Mouse (Mus musculus) brain, embryonic 18.5 days (tissue): ENCODE results near the gene Gm42791.

Experiments
- DNase-seq: peaks from one replicate; pipeline ENCODE4 v3.0.0-alpha.2; 2012; ENCODE audit warnings: low read depth, low spot score

The Gm42791 gene

DNA sequence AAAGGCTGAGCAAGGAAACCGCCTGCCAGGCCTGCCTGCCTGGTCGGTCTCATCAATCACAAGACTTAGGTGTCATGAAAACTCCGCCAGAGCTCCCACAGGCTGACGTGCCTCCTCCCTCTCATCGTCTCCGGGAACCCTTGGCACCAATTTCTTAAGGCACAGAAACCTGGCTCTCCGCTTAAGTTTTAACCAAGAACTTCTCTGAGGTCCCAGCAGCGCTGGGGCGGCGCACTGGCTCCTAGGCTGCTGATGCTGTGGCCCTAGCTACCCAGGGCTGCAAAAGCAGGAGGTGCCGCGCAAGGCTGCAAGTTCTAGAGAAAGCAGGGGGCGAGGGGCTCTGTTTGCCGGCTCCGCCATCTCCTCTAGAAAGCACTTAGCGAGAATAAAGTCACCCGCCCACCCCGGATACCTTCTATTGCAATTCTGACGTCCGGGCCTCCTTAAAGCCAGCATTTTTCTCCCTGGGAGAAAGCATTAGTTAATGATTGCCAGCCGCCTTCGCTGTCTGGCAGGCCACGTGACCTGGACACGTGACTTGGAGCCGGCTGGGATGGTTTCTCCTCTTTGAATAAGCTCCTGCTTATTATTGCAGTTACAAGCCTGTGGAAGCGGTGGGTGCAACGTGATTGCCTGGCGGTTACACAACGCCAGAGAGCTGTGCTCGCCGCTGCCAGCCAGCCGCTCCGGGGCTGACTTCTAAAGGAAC is at the start of gene Gm42791:
TSS of gene Gm42791 (minus strand) at position 442 of the 709 bp plus-strand sequence.
- peak; percentile 74 for DNase-seq

DNA sequence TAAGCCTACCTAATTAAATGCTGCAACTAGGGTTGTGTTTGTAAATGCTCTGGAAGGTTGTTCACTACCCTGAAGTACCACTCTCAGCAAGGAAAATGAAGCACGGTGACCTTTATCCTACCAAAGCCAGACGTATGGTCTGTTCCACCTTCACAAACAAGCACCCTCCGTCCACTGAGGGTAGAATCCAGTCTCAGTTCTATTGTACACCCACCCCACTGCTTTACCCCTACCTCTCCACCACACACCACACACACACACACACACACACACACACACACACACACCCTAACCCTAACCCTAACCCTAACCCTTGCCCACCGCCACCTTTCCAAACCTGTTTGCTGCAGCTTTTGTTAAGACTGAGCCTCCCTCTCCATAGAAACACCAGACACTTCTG is 49.1 kb upstream of the Gm42791 start:
- DNase-seq: no peak

DNA sequence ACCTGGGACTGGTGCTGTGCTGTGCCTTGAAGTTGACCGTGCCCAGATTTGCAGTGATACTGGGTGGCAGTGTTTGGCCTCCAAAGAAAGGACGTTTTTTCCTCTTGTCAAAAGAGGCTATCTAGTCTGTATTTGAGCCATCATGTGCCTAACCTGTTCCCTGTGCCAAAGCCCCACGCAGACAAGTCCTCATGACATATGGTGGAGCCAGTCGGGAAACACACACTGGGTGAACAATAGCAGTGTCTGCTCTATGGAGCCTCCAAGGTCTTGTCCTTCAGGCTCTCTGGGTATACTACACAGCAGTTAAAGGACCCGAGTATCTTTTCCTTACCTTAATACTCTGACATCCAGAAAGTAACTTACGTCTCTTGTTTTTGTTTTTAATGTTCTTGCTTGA is 48.3 kb upstream of the Gm42791 start:
- no peak for DNase-seq

DNA sequence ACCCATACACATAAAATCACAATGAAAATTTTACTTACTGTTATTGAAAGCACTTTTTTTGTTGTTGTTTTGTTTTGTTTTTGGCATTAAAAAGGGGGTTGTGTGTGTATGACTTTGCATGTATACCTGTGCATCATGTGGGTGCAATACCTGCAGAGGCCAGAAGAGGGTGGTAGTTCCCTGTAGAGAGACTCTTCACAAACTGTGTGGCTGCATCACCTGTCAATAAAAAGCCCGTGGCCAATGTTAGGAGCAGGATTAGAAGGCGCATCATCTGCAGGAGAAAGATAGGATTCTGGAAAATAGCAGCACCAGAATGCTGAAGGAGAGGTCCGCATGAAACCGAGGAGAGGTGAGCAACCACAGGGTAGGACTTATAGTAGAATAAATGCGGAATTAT is 44.9 kb upstream of the Gm42791 start:
- DNase-seq: no peak

DNA sequence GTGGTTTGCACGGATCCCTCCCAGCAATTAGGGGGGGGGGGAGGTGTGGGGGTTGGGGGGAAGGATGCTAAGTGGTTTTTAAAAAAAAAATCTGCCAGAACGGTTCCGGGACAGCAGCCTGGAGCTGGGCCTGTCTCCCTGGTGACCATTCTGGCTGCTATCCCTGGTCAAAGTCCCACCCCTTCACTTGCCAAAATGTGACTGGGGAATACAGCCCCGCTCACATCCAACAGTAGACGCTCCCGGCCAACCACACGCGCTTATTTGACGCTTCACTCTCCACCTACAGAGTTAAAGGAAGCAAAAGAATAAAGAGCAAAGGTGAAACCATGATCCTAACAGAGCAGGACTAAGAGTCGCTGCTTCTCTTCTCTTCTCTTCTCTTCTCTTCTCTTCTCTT is 42.8 kb upstream of the Gm42791 start:
- peak; percentile 47 for DNase-seq

DNA sequence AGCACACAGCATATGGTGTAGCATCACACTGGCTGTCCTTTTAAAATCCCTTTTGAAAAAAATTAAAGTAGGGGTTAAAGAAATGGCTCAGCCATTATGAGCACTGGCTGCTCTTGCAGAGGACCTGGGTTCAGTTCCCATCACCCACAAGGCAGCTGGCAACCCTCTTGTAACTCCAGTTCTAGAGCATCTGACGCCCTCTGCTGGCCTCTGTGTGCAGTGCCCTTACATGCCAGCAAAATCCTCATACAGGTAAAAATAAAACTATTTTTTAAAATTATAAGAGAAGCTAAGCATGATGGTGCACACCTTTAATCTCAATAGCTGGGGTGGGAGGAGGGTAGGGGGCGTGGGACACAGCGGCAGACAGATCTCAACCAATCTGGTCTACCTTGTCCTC is 42.0 kb upstream of the Gm42791 start:
- no peak for DNase-seq

DNA sequence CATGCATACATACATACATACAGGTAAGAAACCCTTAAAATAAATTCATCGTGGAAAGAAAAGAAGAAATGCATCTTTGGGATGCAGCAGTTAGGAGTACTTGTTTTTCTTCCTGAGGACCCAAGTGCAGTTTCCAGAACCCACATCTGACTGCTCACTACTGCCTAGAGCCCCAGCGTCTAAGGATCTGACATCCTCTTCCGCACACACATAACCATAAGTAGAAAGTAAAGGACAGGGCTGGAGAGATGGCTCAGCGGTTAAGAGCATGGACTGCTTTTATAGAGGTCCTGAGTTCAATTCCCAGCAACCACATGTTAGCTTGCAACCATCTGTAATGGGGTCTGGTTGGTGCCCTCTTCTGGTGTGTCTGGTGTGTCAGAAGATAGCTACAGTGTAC is 37.5 kb upstream of the Gm42791 start:
- no peak for DNase-seq

DNA sequence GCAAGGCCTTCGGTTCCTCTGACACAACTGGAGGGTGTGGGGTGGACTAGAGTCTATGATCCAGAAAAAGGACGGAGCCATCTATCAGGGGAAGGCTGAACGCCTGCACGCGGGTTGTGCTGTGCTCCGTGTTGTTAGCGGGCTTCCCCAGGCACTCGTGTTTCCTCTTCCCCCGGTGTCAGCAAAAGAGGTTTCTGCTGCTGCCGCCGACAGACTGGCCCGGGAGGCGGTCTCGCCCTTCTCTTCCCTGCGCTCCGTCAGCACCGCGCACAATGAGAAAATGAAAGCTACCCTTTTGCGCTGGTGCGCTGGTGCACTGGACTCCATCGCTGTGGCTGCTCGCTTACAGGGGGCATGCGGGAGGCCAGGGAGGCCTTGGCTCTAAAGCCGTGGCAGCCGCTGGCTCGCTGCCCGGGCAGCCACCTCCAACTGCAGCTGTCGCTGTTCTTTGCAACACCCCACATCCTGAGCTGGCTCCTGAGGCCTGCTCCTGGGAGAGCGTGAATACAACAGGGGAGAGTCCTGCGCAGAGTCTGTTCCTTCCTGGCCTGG is 36.3 kb upstream of the Gm42791 start:
- DNase-seq: peak; percentile 22

DNA sequence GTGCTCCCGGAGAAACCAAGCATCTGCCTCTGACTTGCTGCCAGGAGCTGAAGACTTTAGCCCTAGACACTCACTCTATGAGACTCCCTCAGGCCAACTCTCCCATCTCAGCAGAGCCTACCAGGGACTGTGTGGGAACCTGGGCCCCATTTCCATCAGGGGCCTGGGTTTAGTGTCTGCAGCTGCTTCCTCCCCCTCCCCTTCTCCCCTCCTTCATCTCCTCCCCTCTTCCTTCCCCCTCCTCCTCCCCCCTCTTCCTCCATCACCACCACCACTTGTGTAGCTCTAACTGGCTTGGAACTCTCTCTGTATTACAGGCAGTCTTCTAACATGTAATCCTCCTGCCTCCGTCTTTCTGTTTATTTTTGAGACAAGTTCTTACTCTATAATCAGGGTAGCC is 35.2 kb upstream of the Gm42791 start:
- no peak for DNase-seq

DNA sequence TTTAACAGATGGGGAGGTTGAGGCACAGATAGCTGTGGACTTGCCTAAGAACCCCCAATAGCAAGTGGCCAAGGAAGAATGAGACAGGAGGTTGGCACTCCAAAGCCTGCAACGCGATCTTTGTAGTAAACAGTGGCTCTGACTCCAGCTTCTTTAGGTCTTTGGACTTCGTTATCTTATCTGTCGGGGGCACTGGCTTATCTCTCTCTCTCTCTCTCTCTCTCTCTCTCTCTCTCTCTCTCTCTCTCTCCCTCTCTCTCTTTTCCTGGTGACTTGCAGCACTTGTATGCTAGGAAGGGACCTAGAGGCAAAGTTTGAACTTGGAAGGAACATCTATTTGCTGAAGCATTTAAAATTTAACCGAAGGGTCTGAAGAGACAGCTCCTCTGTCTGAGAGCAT is 33.4 kb upstream of the Gm42791 start:
- no peak for DNase-seq

DNA sequence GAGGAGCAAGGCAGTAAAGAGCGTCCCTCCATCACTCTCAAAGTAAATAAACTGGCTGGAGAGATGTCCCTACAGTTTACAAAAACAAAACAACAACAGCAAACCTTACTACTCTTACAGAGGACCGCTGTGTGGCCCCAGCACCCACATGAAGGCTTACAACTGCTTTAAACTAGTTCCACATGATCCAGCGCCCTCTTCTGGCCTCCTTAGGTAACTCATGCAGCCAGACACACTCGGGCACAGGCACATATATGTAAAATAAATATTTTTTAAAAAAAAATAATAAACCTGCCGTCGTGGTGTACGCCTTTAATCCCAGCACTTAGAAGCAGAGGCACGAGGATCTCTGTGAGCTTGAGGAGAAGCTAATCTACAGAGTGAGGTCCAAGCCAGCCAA is 32.4 kb upstream of the Gm42791 start:
- DNase-seq: no peak

DNA sequence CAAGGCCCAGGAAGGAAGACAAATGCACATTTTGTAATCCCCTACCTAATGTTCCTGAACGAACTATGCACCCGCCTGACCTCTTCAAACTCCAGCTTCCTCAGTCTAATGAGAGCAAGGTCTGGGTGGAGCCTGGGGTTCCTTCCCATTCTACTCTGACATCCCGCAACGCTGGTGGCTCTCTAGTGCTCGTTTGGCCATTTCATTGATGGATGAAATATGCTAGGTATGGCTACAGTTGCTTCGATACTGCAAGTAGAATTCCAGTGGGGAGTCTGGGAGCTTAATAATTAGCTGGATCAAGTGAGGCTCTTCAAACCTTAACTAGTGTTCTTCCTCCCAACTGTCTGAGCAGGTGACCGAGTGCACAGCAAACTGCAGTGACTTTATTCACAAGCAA is 26.2 kb upstream of the Gm42791 start:
- no peak for DNase-seq

DNA sequence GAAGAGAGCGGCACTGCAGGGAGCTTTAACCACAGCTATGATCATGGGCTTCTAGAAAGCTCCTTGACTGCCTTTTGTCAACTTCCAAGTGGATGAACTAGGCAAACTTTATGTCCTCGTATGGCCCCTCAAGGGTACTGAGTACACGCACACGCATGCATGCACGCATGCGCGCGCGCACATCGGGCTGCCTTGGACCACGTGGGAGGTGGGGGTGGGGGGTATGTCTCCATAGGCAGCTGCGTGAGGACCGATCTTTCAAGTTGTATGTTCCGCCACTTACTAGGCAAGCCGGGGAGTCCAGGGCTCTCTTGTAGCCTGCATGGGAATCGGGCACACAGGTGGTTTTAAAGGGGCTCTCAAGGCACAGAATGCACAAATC is 25.7 kb upstream of the Gm42791 start:
- DNase-seq: no peak

DNA sequence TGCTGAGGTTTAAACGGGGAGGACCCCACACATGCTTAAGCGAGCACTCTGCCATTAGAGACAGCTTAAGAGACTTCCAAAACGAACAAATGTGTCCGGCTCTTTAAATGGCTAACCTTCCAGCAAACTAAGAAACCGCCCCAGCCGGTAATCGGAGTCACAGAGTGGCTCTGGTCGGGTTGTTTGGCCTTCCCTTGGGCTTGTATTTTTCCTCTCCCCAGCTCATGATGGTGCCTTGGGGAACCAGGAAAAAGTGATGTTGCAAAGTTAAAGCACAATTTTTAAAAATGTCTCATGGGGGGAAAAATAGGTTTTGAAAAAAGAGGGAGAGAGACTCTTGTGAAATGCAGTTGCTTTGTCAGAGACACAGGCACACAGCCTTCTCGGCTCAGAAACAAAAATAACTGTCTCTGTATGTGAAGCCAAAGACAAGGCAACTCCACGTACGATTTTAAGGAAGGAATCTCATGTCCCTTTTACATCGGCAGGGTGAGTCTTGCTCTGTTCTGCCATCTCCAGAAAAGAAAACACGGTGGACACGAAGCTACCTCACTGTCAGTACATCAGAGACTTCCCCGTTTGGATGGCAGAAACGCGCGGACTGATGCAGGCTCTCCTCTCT is 25.2 kb upstream of the Gm42791 start:
- no peak for DNase-seq

DNA sequence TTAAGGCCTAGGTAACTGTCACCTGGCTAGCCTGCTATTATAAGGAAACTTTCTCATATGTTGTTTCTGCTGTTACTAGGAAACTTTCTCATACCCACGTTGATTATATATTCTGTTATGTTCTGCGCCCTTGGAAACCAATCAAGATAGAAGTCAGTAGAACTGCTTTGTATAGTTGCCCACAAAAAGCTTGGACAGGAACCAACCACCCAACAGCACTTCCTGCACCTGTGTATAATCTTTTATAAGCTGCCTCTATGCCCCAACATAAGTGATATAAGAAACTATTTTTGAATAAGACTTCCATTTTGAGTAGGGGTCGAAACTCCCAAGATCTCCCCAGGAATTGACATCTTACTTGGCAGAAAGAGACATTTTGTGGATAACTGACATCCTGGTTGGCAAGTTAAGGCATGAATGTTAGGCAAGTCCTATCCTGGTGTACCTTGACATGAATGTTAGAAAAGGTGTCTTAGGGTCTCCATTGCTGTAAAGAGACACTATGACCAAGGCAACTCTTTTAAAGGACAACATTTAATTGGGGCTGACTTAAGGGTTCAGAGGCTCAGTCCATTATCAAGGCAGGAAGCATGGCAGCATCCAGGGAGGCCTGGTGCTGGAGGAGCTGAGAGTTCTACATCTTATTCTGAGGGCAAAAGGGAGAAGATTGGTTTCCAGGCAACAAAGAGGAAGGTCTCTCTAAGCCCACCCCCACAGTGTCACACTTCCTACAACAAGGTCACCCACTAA is 22.9 kb upstream of the Gm42791 start:
- no peak for DNase-seq

DNA sequence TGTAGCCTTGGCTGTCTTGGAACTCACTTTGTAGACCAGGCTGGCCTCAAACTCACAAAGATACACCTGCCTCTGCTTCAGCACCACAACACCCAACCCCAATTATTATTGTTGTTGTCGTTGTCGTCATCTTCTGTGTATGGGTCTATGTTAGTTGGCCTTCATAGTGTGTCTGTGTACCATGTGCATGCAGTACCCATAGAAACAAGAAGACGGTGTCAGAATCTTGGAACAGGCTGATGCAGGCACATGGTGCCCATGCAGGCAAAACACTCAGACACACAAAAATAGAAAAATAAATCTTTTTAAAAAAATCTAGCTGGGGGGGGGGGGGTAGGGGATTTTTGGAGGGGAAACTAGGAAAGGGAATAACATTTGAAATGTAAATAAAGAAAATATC is 22.2 kb upstream of the Gm42791 start:
- no peak for DNase-seq

DNA sequence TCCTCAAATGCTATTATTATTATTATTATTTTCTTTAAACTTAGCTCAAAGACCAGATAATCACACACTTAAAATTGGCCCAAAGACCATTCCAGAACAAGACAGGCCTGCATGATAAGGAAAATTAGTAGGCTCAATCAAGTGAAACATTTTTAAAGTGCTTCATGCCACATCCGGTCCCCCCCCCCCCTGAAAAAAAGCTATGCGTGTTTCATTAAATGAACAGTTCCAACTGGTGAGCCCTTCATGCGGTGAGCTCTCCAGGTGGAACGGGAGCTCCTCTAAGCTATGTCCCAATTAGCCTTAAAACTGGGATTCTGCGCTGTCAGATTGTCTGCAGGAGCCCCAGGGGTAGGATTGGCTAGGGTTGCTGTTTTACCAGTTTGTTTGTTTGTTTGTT is 21.3 kb upstream of the Gm42791 start:
- no peak for DNase-seq

DNA sequence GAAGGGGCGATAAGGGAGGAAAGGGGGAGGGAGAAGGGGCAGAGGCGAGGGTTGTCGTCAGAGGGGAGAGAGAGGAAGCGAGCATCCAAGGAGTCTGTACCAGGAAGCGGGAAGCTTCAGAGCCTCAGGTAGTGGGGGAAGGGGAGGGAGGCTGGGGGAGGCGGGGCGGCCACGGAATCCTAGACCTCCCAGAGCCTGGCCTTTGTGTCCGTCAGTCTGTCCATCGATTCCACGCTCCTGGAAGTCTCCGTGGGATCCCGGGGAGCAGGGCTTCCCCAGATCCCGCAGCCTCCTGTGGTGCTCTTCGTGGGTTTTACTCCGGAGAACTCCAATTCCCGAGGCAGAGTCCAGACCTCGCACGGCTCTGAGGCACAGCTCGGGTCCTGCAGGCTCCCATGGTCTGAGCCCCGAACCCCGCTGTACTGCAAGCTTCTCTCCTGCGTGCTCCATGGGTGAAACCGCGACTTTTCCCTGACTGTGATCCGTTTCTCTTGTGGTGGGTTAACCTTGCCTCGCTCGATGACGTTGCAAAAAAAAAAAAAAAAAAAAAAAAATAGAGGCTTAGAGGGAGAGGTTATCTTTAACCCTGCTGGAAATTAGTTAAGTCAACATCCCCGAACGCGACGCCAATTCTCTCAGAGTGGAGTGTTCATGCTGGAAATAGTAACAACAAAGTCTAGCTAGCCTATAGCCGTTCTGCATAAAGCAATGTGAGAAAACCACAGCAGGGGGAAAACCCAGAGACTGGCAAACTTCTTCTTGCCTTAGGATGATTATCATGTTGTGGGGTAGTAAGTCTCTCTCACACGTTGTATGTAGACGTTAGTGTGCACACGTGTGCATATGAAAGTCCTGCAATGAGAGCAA is 20.6 kb upstream of the Gm42791 start:
- no peak for DNase-seq

DNA sequence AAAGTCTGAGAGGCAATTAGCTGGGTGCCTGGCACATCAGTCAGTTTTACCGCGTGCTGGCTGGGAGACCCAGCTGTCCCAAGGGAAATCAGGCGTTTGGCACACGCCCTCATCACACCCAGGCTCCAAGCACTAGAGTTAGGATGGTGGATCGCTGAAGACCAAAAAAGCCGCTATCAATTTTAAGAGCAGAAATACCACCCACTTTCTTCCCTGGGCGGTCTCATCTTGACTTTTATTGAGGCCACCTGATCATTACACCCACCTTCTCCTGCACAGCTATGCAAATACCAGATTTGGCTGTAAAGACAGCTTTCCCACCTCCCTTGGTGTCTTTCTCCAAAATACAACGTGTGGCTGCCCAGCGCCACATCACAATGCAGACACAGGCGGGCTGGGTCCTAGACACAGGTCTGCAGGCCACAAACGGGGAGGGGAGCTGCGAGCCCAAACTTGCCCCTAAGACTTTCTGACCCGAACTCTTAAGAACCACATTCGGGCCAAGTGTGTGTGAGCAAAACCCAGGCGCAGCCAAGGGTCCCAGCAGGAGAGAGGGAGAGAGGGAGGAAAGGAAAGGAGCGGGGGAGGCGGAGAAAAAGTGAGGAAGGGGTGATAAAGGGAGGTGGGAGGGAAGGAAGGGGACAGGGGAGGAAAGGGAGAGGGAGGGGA is 19.8 kb upstream of the Gm42791 start:
- DNase-seq: no peak

DNA sequence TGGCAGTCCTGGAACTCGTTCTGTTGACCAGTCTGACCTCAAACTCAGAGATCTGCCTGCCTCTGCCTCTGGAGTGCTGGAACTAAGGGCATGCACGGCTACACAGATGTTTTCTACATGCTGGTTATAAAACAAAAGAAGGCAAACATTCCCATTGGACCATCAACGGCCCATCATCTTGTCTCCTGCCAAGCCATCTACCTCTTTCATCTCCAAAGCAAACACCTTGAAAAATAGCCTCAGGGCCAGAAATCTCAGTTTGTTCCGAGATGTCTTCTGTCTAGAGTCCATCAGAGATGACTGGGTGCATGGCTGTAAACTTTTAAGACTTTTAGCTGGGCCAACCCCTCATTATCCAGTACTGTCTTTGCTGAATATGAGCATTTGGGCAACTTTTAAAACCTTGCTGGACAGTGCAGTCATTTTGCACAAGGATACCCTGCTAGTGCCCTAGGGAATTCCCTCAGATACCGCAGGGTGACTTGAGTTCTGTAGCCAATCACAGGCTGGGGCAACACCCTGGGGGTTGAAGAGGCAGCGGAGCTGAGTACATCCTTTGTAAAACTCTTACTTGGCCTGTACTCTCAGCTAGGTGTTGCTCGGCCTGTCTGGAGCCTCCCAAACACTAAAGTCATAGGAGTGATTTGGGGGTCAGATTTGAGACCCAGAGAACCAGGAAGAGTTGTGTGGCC is 19.0 kb upstream of the Gm42791 start:
- no peak for DNase-seq

DNA sequence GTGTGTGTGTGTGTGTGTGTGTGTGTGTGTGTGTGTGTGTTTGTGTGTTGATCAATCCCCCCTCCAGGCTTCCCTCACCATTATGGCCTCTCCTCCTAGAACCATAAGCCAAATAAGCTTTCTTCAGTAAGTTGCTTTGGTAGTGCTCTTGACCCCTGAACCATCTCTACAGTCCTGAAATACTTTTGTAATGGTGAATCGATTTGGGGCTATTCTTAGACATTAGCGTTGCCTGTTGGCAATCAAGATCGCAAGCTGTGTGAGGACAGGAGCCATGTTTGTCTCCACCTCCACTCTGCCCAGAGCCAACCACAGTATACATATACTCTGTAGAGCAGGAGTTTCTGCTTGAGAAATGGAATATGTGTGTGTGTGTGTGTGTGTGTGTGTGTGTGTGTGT is 14.2 kb upstream of the Gm42791 start:
- no peak for DNase-seq
